17 mouse cellular contexts compared by ENCODE assay signal in genomic region chr3:109431285-109431684, GRCm38 (mm10).
DNase-seq lines count a peak whose midpoint lies in the region; ATAC-seq and TF ChIP-seq lines count a peak whose summit lies in the region.
"Had no signal": no experiment of that assay in that cellular context is flagged by ENCODE, and none has a peak within 500 bp of the region (broad histone marks: within the 10 kb centered on the region; RNA-seq: fewer than 3 reads in every experiment).

No protein-coding gene starts in this region.

- H3K9ac ChIP-seq in forebrain, embryonic 15.5 days (replicated peaks): no peak overlapping the region
- H3K9ac ChIP-seq in forebrain, embryonic 12.5 days: no peak overlapping the region
- H3K9ac ChIP-seq in lung, embryonic 14.5 days: no peak overlapping the region
- no peak overlapping the region for H3K9ac ChIP-seq in forebrain, postnatal 0 days

- CTCF ChIA-PET in Patski (lab: Charles Lee): interaction anchor here (1.3 to 1.4 kb wide), 2 partner anchors 12 to 15 kb away, joined by 4 to 6 read pairs; no protein-coding TSS in a partner anchor

- H3K9me3 ChIP-seq in forebrain, embryonic 15.5 days: no peaks in the 10 kb centered on the region
- H3K9me3 ChIP-seq in forebrain, embryonic 12.5 days: no peaks in the 10 kb centered on the region
- H3K9me3 ChIP-seq in lung, embryonic 14.5 days (ENCODE audit: low read depth, low read length): no peaks in the 10 kb centered on the region
- H3K9me3 ChIP-seq in forebrain, postnatal 0 days (ENCODE audit: low read length): no peaks in the 10 kb centered on the region
- H3K9me3 ChIP-seq: heart, embryonic 10.5 days; megakaryocyte, embryonic 14.5 days had no signal

- H3K36me3 ChIP-seq in forebrain, embryonic 15.5 days: no peaks in the 10 kb centered on the region
- no peaks in the 10 kb centered on the region for H3K36me3 ChIP-seq in forebrain, embryonic 12.5 days (replicated peaks)
- H3K36me3 ChIP-seq in lung, embryonic 14.5 days (ENCODE audit: insufficient read depth): no peaks in the 10 kb centered on the region
- H3K36me3 ChIP-seq in forebrain, postnatal 0 days (ENCODE audit: insufficient read depth): no peaks in the 10 kb centered on the region
- H3K36me3 ChIP-seq: heart, embryonic 10.5 days had no signal

- no peak overlapping the region for H3K27ac ChIP-seq in forebrain, embryonic 15.5 days (replicated peaks)
- H3K27ac ChIP-seq in forebrain, embryonic 12.5 days: no peak overlapping the region
- no peak overlapping the region for H3K27ac ChIP-seq in lung, embryonic 14.5 days (ENCODE audit: low read depth)
- H3K27ac ChIP-seq in forebrain, postnatal 0 days (ENCODE audit: low read depth, low read length): no peak overlapping the region
- H3K27ac ChIP-seq: heart, embryonic 10.5 days had no signal

- H3K4me1 ChIP-seq in forebrain, embryonic 15.5 days: no peaks in the 10 kb centered on the region
- H3K4me1 ChIP-seq in forebrain, embryonic 12.5 days: no peaks in the 10 kb centered on the region
- H3K4me1 ChIP-seq in lung, embryonic 14.5 days (ENCODE audit: insufficient read depth): no peaks in the 10 kb centered on the region
- no peaks in the 10 kb centered on the region for H3K4me1 ChIP-seq in forebrain, postnatal 0 days (ENCODE audit: insufficient read depth)
- H3K4me1 ChIP-seq: heart, embryonic 10.5 days had no signal

- H3K27me3 ChIP-seq in forebrain, embryonic 15.5 days: no peaks in the 10 kb centered on the region
- H3K27me3 ChIP-seq in forebrain, embryonic 12.5 days: no peaks in the 10 kb centered on the region
- no peaks in the 10 kb centered on the region for H3K27me3 ChIP-seq in lung, embryonic 14.5 days (ENCODE audit: insufficient read depth, low read length)
- H3K27me3 ChIP-seq in Patski: no peaks in the 10 kb centered on the region
- no peaks in the 10 kb centered on the region for H3K27me3 ChIP-seq in forebrain, postnatal 0 days (ENCODE audit: insufficient read depth, low read length)
- H3K27me3 ChIP-seq: megakaryocyte, embryonic 14.5 days had no signal

- no peak overlapping the region for H3K4me2 ChIP-seq in forebrain, embryonic 15.5 days (replicated peaks)
- no peak overlapping the region for H3K4me2 ChIP-seq in forebrain, embryonic 12.5 days
- no peak overlapping the region for H3K4me2 ChIP-seq in lung, embryonic 14.5 days
- H3K4me2 ChIP-seq in forebrain, postnatal 0 days (ENCODE audit: low read depth): no peak overlapping the region
- H3K4me2 ChIP-seq: liver, embryonic 11.5 days had no signal

- 0 out of 2 replicates have a peak, but pooled peaks have one; percentile 58 for ATAC-seq in forebrain, embryonic 15.5 days (replicated peaks)
- ATAC-seq in forebrain, embryonic 12.5 days (ENCODE audit: low FRiP score): no peak
- no peak; the same call in 1 of the 2 replicates for ATAC-seq in lung, embryonic 14.5 days (ENCODE audit: insufficient read depth)
- ATAC-seq in Patski: peak; percentile 80
- ATAC-seq in forebrain, postnatal 0 days: peak; percentile 86
- ATAC-seq: CD4-positive, CD25-positive, alpha-beta regulatory T cell, adult 4 months; inflammation-experienced regulatory T-cells, adult 6 months had no signal

- WGBS in forebrain, embryonic 15.5 days: 42% methylated on average over 1 of the region's 1 CpGs
- WGBS in forebrain, embryonic 12.5 days: 76% methylated on average over 1 of the region's 1 CpGs
- WGBS in lung, embryonic 14.5 days: 59% methylated on average over 1 of the region's 1 CpGs
- 28% methylated on average over 1 of the region's 1 CpGs for WGBS in forebrain, postnatal 0 days

- in situ Hi-C loops in Patski (cut with MboI; ENCODE audit: low pct_unique_long_range_greater_than_20kb): no loop called here

- DNase-seq in lung, embryonic 14.5 days: peak; percentile 22
- no peak for DNase-seq in lung, adult 18-20 months
- no peak for DNase-seq in Patski (ENCODE audit: low read depth, low spot score)
- DNase-seq in forebrain, postnatal 0 days: peak; percentile 45
- DNase-seq in urinary bladder, postnatal 14 days (ENCODE audit: low spot score): no peak
- no peak for DNase-seq in heart, postnatal 4 days
- DNase-seq: cerebellum, adult 11 months; kidney, adult 9 months; spleen, adult 18-20 months; thymus, postnatal 14 days had no signal

- POLR2A ChIA-PET in Patski (lab: Charles Lee): no interaction called here

- no peak for TF ChIP-seq CTCF in lung, embryonic 14.5 days (IDR thresholded peaks at IDR 0.05; ENCODE audit: low read depth)
- no peak for TF ChIP-seq CTCF in Patski (IDR thresholded peaks at IDR 0.05)
- no peak for TF ChIP-seq CTCF in forebrain, postnatal 0 days (IDR thresholded peaks at IDR 0.05; ENCODE audit: low read depth)

- H3K4me3 ChIP-seq in forebrain, embryonic 15.5 days: no peak overlapping the region
- no peak overlapping the region for H3K4me3 ChIP-seq in forebrain, embryonic 12.5 days (replicated peaks)
- H3K4me3 ChIP-seq in lung, embryonic 14.5 days (ENCODE audit: low read depth, low read length): no peak overlapping the region
- H3K4me3 ChIP-seq in forebrain, postnatal 0 days (ENCODE audit: low read depth, low read length): no peak overlapping the region
- H3K4me3 ChIP-seq: heart, embryonic 10.5 days; megakaryocyte, embryonic 14.5 days had no signal

Comparison
In these comparisons a context has a peak if more than half of its experiments do, and no peak if none do; other contexts are left out.
1. ATAC-seq: peak in forebrain, embryonic 15.5 days (single experiment), Patski (single experiment) and forebrain, postnatal 0 days (single experiment); none in forebrain, embryonic 12.5 days (single experiment) and lung, embryonic 14.5 days (single experiment).
2. DNase-seq: peak in lung, embryonic 14.5 days (single experiment) and forebrain, postnatal 0 days (single experiment); none in lung, adult 18-20 months (0 of 2), Patski (single experiment), urinary bladder, postnatal 14 days (single experiment) and heart, postnatal 4 days (single experiment).